Mouse (Mus musculus) myocyte (in vitro differentiated cells): Measurements from ENCODE around the gene Slc46a2.

Experiments used
- CEBPB ChIP-seq: IDR thresholded peaks from 2 replicates; pipeline ENCODE4 v1.6.1; 2011; ENCODE audit warnings: mild to moderate bottlenecking, moderate library complexity; ENCODE audit not compliant: poor library complexity, insufficient read depth, severe bottlenecking
- E2F4 ChIP-seq: IDR thresholded peaks from one replicate; pipeline ENCODE4 v1.6.1; 2011; ENCODE audit warnings: mild to moderate bottlenecking, control low read depth, moderate library complexity; ENCODE audit not compliant: insufficient read depth
- MAX ChIP-seq: IDR thresholded peaks from one replicate; pipeline ENCODE4 v1.6.1; 2011; ENCODE audit warnings: low read depth, mild to moderate bottlenecking, control low read depth
- MYOG ChIP-seq, 3 experiments: IDR thresholded peaks; one replicate each; pipeline ENCODE4 v1.6.1; 2011; ENCODE audit warnings: control low read depth in 2 of 3, low read depth in 2 of 3, mild to moderate bottlenecking in 2 of 3; ENCODE audit not compliant: insufficient read length in 2 of 3, control insufficient read depth in 1 of 3, insufficient read depth in 1 of 3
- POLR2A ChIP-seq: IDR thresholded peaks from one replicate; pipeline ENCODE4 v1.6.1; 2011; ENCODE audit warnings: low read depth, mild to moderate bottlenecking, control low read depth, moderate library complexity; ENCODE audit not compliant: insufficient read length
- TCF12 ChIP-seq: IDR thresholded peaks from one replicate; pipeline ENCODE4 v1.6.1; 2011; ENCODE audit warnings: mild to moderate bottlenecking, control low read depth; ENCODE audit not compliant: poor library complexity, insufficient read depth, severe bottlenecking
- TCF3 ChIP-seq: IDR thresholded peaks from one replicate; pipeline ENCODE4 v1.6.1; 2011; ENCODE audit warnings: low read depth, control low read depth; ENCODE audit not compliant: insufficient read length
- USF1 ChIP-seq: IDR thresholded peaks from one replicate; pipeline ENCODE4 v1.6.1; 2011; ENCODE audit warnings: low read depth, mild to moderate bottlenecking, control low read depth, moderate library complexity

- no peak for TF ChIP-seq TCF12
- no peak for TF ChIP-seq USF1
- TF ChIP-seq POLR2A: no peak
- TF ChIP-seq MAX: no peak
- TF ChIP-seq E2F4: no peak
- no peak for TF ChIP-seq MYOG (IDR thresholded peaks at IDR 0.05; ENCODE audit: control insufficient read depth in 1 of 3, insufficient read depth in 1 of 3, insufficient read length in 2 of 3, low read depth in 2 of 3)
- TF ChIP-seq CEBPB: no peak
- TF ChIP-seq TCF3: no peak
These were observed 55.0 kb downstream of the Slc46a2 start for GRCm38 (mm10) chr4:59859693-59860425.
